Mouse (Mus musculus): ENCODE results near the gene Adgre5.
A peak's percentile ranks its signal among the peaks of the same experiment; 100 is the strongest.

DNA sequence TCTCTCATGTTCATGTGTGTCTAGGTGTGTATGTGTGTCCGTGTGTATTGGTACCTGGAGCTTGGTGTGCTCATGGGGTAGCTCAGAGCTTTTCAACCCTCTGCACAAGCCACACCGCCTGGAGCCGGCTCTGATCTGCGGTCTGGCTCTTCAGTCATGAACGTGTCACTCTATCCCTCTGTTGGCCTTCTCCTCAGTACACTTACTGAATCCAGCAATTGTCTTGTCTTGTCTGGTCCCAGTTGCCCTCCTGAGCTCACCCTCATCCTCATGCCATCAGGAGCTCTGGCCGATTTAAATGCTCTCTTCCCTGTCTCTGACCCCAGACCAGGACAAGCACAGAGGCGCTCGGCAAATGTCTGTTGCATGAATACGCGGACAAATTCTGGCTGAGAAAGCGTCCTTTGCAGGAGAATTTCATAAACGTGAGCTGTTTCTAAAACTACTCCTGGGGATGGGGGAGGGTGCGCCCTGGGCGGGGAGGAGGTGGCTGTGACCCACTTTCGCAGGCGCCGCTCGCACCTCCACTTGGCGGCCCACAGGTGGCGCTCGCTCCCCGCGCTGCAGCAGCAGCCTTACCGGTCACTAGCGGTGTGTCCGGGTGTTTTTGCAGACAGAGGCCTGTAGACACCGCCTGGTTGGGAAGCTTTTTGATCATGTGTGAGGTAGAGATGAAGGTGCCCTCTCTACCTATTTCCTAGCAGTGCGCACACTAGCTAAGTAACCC lies 41.9 kb upstream of the Adgre5 start:
- TF ChIP-seq POLR2A (IDR thresholded peaks at IDR 0.05; ENCODE audit: borderline replicate concordance, extremely low read depth, insufficient read depth, insufficient read length, poor library complexity, severe bottlenecking) (no peak), CTCF (IDR thresholded peaks at IDR 0.05; ENCODE audit: borderline replicate concordance, extremely low read depth, insufficient read depth, insufficient read length) (peak; percentile 96)

Data from brain, embryonic 14.5 days (tissue).